Mouse (Mus musculus) lung, postnatal 4 days (tissue): ENCODE data around the gene Tbc1d22a.
A peak's percentile ranks its signal among the peaks of the same experiment; 100 is the strongest.

Experiments
- DNase-seq, 2 experiments: peaks; one replicate each; pipeline ENCODE4 v3.0.0; 2021

Gene Tbc1d22a

GRCm38 (mm10) chr15:86535356-86535755, 321.1 kb downstream of the Tbc1d22a start:
- DNase-seq: peak in 1 of 2 experiments; percentile 10

GRCm38 (mm10) chr15:86542371-86542770, 328.1 kb downstream of the Tbc1d22a start:
- peak in 1 of 2 experiments; percentile 9 for DNase-seq

- peak in 1 of 2 experiments; percentile 2 for DNase-seq
Observed at GRCm38 (mm10) chr15:86544122-86544795, 330.0 kb downstream of the Tbc1d22a start.
